Mouse (Mus musculus): Measurements from ENCODE around the gene Apip.

Gene Apip

DNA sequence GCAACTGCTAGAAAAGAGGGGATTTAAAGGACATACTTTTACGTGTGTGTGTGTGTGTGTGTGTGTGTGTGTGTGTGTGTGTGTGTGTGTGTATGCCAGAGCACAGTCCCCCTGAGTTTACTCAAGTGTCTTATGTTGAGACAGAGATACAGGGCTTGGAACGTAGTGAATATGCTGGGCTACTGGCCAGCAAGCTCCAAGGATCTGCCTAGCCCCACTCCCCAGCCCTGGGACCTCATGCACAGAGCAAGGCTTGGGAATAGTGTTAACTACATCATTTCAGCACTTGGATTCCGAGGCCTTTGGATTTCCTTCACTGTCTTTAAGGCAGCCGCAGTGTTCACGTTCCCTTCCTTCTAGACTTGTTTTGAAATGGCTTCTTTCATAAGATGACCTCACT lies 29.1 kb downstream of the Apip start:
- DNase-seq (ENCODE audit: low spot score), result no peak

DNA sequence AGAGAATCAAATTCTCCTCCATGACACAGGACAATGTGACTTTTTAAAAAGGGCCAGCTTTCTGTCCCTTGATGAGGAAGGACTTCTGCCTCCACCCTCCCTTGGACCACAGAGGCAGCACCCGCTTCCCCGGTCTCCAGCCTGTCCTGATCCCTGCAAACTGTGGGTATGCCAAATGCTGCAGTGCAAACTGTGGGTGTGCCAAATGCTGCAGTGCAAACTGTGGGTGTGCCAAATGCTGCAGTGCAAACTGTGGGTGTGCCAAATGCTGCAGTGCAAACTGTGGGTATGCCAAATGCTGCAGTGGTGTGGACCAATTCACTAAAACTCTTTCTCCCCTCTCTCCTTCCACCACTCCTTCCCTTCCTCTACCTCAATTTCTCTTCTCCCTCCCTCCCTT lies 32.7 kb downstream of the Apip start:
- DNase-seq (ENCODE audit: low spot score), result no peak

DNA sequence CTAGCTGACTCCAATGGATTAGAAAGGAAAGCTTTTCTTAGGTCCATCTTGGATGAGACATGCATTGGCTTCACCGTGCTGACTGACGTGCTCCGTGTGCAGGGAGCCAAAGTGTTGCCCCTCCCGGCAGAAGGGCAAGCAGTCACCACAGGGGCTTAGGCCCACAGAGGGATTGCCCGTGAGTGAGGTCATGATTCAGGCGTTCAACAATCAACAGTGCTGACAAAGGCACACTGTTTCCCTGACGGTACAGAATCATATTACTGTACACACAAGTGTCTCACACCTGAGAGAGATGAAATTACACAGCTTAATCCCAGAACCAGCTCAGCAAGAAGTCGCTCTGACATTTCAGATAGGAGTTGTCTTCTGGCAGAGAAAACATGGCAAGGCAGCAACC lies 38.2 kb downstream of the Apip start:
- DNase-seq (ENCODE audit: low spot score), result no peak

DNA sequence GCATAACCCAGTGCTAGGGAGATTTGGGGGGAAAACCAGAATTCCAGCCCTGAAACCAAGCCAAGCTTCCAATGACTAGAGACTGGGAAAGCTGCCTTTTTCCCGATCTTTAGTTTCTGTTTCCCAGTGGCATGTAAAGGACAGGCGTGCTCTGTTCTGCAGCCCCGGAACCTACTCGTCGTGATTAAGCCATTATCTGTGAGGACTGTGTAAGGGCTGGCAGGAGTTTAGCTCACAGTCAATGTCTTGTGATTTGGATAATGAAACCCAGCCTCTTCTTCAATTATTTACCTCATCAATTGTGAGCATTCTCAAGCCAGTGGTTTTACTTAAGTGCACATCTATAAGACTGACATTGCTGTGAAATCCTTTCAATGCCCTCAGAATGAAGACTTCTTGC lies 43.7 kb downstream of the Apip start:
- DNase-seq (ENCODE audit: low spot score), result no peak

DNA sequence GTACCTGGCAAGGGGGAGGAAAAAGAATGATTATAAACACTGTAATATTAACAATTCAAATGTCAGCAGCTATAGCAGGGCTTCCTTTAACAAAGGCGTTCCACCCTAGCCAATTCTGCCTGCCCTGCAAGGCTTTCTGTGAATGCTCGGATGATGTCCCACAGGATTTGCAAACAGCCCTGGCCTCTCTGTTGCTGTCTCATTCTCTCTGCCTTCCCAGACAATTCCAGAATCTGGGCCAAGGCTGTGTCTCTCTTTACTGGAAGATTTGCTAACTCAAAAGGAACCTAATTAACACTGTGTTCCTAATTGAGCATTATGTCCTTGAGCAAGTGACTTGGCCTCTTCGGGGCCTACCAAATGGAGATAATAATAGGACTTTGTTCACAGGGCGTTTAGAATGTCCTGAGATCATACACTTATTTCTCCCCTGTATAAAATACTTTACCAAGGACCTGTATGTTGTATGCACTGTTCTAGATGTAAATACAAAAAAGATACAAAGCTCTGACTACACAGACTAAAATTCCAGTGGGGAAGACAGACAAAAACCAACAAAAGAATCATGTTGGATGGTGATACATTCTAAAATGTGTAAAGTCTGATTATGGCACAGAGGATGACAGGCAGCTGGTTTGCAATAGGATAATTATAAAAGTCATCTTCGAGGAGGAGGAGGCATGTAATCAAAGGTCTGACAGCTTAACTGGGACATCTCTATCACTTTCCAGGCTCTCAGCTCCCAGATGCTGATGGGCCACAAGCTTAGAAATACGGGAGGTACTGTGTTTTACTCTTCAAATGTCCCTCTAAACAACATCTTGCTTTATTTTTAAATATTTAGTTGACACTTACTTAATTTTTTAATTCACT lies 45.1 kb downstream of the Apip start:
- no peak for DNase-seq (ENCODE audit: low spot score)

DNA sequence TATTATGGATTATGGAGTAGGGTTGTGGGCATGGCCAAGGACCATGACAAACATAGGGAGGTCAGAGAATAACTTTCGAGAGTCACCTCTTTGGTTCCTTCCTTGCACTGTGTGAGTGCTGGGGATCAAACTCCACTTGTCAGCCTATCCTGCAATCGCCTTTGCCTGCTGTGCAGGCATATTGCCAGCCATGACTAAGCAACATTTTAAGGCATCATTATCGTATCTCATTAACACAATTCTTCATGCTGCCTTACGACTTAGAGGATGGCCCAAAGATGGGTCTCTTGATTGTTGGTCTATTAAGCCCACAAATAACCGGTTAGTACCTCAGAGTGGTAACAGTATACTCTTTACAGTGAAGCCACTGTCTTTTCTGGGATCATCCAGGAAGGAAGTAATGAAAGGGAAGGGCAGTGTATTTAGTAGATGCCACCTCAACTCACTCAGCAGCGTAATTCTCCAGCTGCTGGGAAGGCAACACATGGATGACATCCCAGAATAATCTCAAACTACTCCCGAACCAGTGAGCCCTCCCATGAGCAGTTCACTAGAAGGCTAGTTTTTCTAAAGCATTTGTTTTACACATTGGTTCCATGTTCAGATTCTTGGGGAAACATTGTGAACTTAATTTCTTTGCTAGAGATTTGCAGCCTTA lies 45.9 kb downstream of the Apip start:
- DNase-seq (ENCODE audit: low spot score), result peak; percentile 30

DNA sequence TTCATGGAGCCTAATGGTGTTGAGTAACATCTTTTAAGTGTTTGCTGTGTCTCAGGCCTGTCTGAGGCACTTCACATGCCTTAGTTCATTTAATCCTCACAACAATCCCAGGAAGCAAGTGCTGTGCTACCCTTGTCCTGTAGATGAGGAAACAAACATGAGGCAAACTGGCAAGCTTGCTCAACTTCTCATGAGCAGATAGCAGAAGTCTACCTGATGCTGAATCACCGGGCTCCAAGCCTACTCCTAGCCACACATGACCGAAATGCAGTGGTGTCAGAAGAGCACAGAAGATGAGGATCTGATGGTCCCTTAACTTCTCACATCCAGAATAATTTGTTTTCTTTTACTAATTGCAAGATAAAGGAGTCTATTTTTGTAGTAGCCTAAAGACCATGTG lies 56.2 kb downstream of the Apip start:
- DNase-seq (ENCODE audit: low spot score), result no peak

DNA sequence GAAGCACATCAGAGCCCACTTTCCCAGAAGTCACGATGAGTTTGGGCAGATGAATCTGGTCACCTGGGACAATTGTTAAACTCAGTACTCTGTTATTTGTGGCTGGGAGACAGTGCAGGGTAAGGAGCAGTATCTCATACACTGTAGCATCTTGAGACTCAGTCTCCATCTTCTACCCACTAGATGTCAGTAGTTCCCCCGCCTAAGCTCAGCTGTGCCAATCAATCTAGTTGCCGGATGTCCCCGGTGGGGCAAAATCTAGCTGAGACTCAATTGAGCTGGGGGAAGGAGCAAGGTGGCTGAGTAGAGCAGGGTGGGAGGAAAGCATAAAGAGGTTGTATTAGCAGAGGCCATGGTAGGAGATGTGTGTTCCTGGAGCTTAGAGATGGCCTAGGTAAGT lies 57.7 kb downstream of the Apip start:
- no peak for DNase-seq (ENCODE audit: low spot score)

DNA sequence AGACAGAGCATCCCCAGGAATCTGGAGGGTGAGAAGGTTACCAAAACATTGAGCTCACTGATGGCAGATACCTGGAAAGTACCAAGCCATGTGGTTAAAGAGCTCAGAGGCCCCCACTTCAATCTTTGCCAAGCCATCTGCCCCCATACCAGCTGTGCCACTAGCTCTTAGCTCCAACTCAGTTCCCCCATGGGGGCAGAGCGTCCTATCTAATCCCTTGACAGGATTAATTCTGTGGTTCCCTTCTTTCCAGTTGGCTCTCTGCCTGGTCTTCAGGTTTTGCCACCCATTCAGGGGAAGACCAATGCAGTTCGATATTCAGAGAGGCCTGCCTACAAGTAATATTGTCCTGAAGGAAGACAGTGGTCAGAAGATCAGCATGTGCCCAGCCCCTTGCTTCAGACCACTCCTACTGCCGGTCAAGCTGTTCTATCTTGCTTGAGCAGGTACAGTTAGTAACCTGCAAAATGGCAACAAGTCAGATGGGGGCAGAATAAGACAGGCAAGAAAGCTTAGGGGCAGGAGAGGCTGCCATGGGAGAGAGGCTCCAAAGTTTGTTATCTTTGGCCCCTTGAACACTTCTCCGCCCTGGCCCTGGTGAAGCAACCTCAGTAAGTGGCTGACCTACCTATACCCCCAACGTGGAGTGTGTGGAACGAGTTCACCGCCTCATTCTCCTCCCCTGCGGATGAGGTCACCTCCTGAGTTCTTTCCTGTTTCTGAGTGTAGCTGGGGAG lies 65.2 kb downstream of the Apip start:
- DNase-seq (ENCODE audit: low spot score), result no peak

Measured in c-Kit-positive CD71-positive TER-119-positive erythroid progenitor cells, embryonic 14.5 days (primary cell).